Mouse (Mus musculus): ENCODE data around the gene Ankrd52.
A peak's percentile ranks its signal among the peaks of the same experiment; 100 is the strongest.

Gene Ankrd52

GRCm38 (mm10) chr10:128408591-128409535, 31.9 kb downstream of the Ankrd52 start:
- DNase-seq, result peak; percentile 54

GRCm38 (mm10) chr10:128409692-128410559, 33.0 kb downstream of the Ankrd52 start:
- DNase-seq, result peak; percentile 98

GRCm38 (mm10) chr10:128410560-128410845, 33.6 kb downstream of the Ankrd52 start:
- no peak for DNase-seq

- DNase-seq, result peak; percentile 97
These were observed 34.5 kb downstream of the Ankrd52 start, which contains the start of the genes Nabp2 and Rnf41 for GRCm38 (mm10) chr10:128411211-128412054. Gene Nabp2, minus strand, starts transcription at chr10:128411492. Gene Rnf41, plus strand, starts transcription at chr10:128411657.

- DNase-seq, result no peak
These were observed 35.1 kb downstream of the Ankrd52 start for GRCm38 (mm10) chr10:128412055-128412381.

- no peak for DNase-seq
These were observed 35.6 kb downstream of the Ankrd52 start for GRCm38 (mm10) chr10:128412558-128412957.

GRCm38 (mm10) chr10:128413076-128413475, 36.2 kb downstream of the Ankrd52 start:
- no peak for DNase-seq

- DNase-seq, result no peak
These were observed 37.9 kb downstream of the Ankrd52 start for GRCm38 (mm10) chr10:128414848-128415247.

GRCm38 (mm10) chr10:128422426-128422825, 45.5 kb downstream of the Ankrd52 start:
- DNase-seq, result no peak

- DNase-seq, result peak; percentile 29
These were observed 47.7 kb downstream of the Ankrd52 start for GRCm38 (mm10) chr10:128424604-128425003.

- no peak for DNase-seq
These were observed 48.3 kb downstream of the Ankrd52 start for GRCm38 (mm10) chr10:128425260-128425659.

GRCm38 (mm10) chr10:128429052-128429451, 52.1 kb downstream of the Ankrd52 start:
- DNase-seq, result no peak

GRCm38 (mm10) chr10:128429454-128429853, 52.5 kb downstream of the Ankrd52 start:
- DNase-seq, result no peak

GRCm38 (mm10) chr10:128433417-128433816, 56.5 kb downstream of the Ankrd52 start:
- no peak for DNase-seq

GRCm38 (mm10) chr10:128434681-128435080, 57.8 kb downstream of the Ankrd52 start:
- DNase-seq, result no peak

- DNase-seq, result no peak
These were observed 58.4 kb downstream of the Ankrd52 start for GRCm38 (mm10) chr10:128435186-128435823.

- DNase-seq, result no peak
These were observed 59.0 kb downstream of the Ankrd52 start for GRCm38 (mm10) chr10:128435873-128436272.

- no peak for DNase-seq
These were observed 59.5 kb downstream of the Ankrd52 start for GRCm38 (mm10) chr10:128436376-128436775.

GRCm38 (mm10) chr10:128438675-128439279, 61.9 kb downstream of the Ankrd52 start:
- no peak for DNase-seq

GRCm38 (mm10) chr10:128440407-128440806, 63.5 kb downstream of the Ankrd52 start:
- no peak for DNase-seq

- no peak for DNase-seq
These were observed 64.6 kb downstream of the Ankrd52 start for GRCm38 (mm10) chr10:128441324-128442119.
